Mouse (Mus musculus): ENCODE data around the gene Gm20870. TPM values are rescaled to one million over a fixed set of nuclear protein-coding genes. Genes with fewer than 3 reads are reported as not detected.
"Not testable (repeated sequence)": the region's sequence is repeated elsewhere in the genome, so short reads cannot be mapped to it uniquely, and the experiment has no call there.

Gene Gm20870
- not detected in 2 replicates for polyA plus RNA-seq (2014; fragmentation: Nextera tagmentation; extraction: Ambion mirVana)

GRCm38 (mm10) chrY:71691743-71692142 is at the start of gene Gm20870:
Gene Gm20870, plus strand, starts transcription at chrY:71692043.
- H3K4me2 ChIP-seq; H3K9me3 ChIP-seq (ENCODE audit: control insufficient read depth, low read length); H3K27me3 ChIP-seq (replicated peaks; ENCODE audit: control insufficient read depth, insufficient read depth, low read length); H3K9ac ChIP-seq (ENCODE audit: low read depth, low read length); ATAC-seq (replicated peaks; ENCODE audit: low FRiP score); DNase-seq (ENCODE audit: low spot score); H3K36me3 ChIP-seq (ENCODE audit: control insufficient read depth, insufficient read depth, low read length); H3K27ac ChIP-seq (ENCODE audit: low read depth, low read length); H3K4me3 ChIP-seq (ENCODE audit: low read depth, low read length); H3K4me1 ChIP-seq (replicated peaks; ENCODE audit: control insufficient read depth, insufficient read depth, low read length): not testable (repeated sequence)
- WGBS = no CpG with 5 or more reads among the region's 6 CpGs

Other genes starting within 250 kb of the Gm20870 start
- gene Gm20869, start 222.6 kb upstream of the Gm20870 start, polyA plus RNA-seq (2014; fragmentation: Nextera tagmentation; extraction: Ambion mirVana) = not detected in 2 replicates

Measured in liver, embryonic 11.5 days (tissue).